Mouse (Mus musculus) hindbrain, embryonic 12.5 days (tissue): ENCODE measurements around the gene Coa7. TPM values are rescaled to one million over a fixed set of nuclear protein-coding genes. Genes with fewer than 3 reads are reported as not detected.
"Not testable (repeated sequence)": the region's sequence is repeated elsewhere in the genome, so short reads cannot be mapped to it uniquely, and the experiment has no call there.

ENCODE experiments used
- ATAC-seq: fragments of 200-750 bp; cut with Nextera tagmentation; 2 replicates; pipeline ENCODE4 v1.8.0; 2017; ENCODE audit warnings: moderate TSS enrichment; ENCODE audit not compliant: low FRiP score
- H3K27ac ChIP-seq: fragments of 300-500 bp; sonication (generic); 2 replicates; pipeline ENCODE4 v1.5.1; 2016; ENCODE audit warnings: mild to moderate bottlenecking
- H3K27me3 ChIP-seq: fragments of 300-500 bp; sonication (generic); 2 replicates; pipeline ENCODE4 v1.6.1; 2016; ENCODE audit warnings: mild to moderate bottlenecking
- H3K36me3 ChIP-seq: fragments of 300-500 bp; sonication (generic); 2 replicates; pipeline ENCODE4 v1.6.1; 2016; ENCODE audit warnings: mild to moderate bottlenecking
- H3K4me1 ChIP-seq: fragments of 300-500 bp; sonication (generic); 2 replicates; pipeline ENCODE4 v1.6.1; 2016
- H3K4me2 ChIP-seq: fragments of 300-500 bp; sonication (generic); replicated peaks from 2 replicates; pipeline ENCODE4 v1.6.1; 2016; ENCODE audit warnings: mild to moderate bottlenecking
- H3K4me3 ChIP-seq: fragments of 300-500 bp; sonication (generic); 2 replicates; pipeline ENCODE4 v1.5.1; 2016; ENCODE audit warnings: mild to moderate bottlenecking
- H3K9ac ChIP-seq: fragments of 300-500 bp; sonication (generic); 2 replicates; pipeline ENCODE4 v1.6.1; 2016; ENCODE audit warnings: mild to moderate bottlenecking, moderate library complexity
- H3K9me3 ChIP-seq: fragments of 300-500 bp; sonication (generic); replicated peaks from 2 replicates; pipeline ENCODE4 v1.6.1; 2016; ENCODE audit warnings: mild to moderate bottlenecking
- WGBS: fragments of 180-500 bp; shearing (Covaris S2); methylation state at CpG from one replicate; pipeline ENCODE4 v1.1.7; 2016; 5-methylcytosine and 5-hydroxymethylcytosine counted together
- polyA plus RNA-seq: library from polyadenylated mRNA; unstranded; fragments of >200 nt; fragmentation: Nextera tagmentation; extraction: Ambion mirVana; gene quantifications from 2 replicates; pipeline ENCODE4 v1.2.1, GENCODE M21; 2016

Gene Coa7
- polyA plus RNA-seq, 1 experiment from 2014 or later, result 46.6 TPM

- Histone ChIP-seq H3K36me3 (no peaks in the 10 kb centered on the region), H3K9me3 (no peaks in the 10 kb centered on the region), H3K4me3 (no peak overlapping the region), H3K9ac (no peak overlapping the region), H3K4me1 (peaks cover 43% of the 10 kb centered on the region), H3K4me2 (no peak overlapping the region), H3K27me3 (no peaks in the 10 kb centered on the region), H3K27ac (peak overlapping the region; percentile 57)
- 58% methylated on average over 5 of the region's 5 CpGs for WGBS
- ATAC-seq, result no peak
Measured at GRCm38 (mm10) chr4:108348256-108348875, 20.4 kb downstream of the Coa7 start.

- H3K36me3 ChIP-seq, result no peaks in the 10 kb centered on the region
- no peak overlapping the region for H3K9ac ChIP-seq
- peaks cover 43% of the 10 kb centered on the region for H3K4me1 ChIP-seq
- H3K9me3 ChIP-seq, result no peaks in the 10 kb centered on the region
- H3K27me3 ChIP-seq, result no peaks in the 10 kb centered on the region
- ATAC-seq, result no peak
- peak overlapping the region; percentile 57; the same call in 1 of the 2 replicates for H3K27ac ChIP-seq
- no peak overlapping the region for H3K4me3 ChIP-seq
- no peak overlapping the region for H3K4me2 ChIP-seq
- 84% methylated on average over 3 of the region's 3 CpGs for WGBS
Measured at GRCm38 (mm10) chr4:108349064-108349463, 21.1 kb downstream of the Coa7 start.

- H3K27ac ChIP-seq, result peak overlapping the region; percentile 74
- H3K9ac ChIP-seq, result no peak overlapping the region
- no peaks in the 10 kb centered on the region for H3K36me3 ChIP-seq
- H3K9me3 ChIP-seq, result no peaks in the 10 kb centered on the region
- ATAC-seq, result no peak
- no peak overlapping the region for H3K4me2 ChIP-seq
- no peak overlapping the region for H3K4me3 ChIP-seq
- no peaks in the 10 kb centered on the region for H3K27me3 ChIP-seq
- WGBS, result 37% methylated on average over 8 of the region's 8 CpGs
- peaks cover 46% of the 10 kb centered on the region for H3K4me1 ChIP-seq
Measured at GRCm38 (mm10) chr4:108349836-108350547, 22.1 kb downstream of the Coa7 start.

- ATAC-seq, result peak; percentile 78
- no peaks in the 10 kb centered on the region for H3K9me3 ChIP-seq
- H3K9ac ChIP-seq, result no peak overlapping the region
- peaks cover 38% of the 10 kb centered on the region for H3K4me1 ChIP-seq
- H3K4me3 ChIP-seq, result no peak overlapping the region
- peak overlapping the region; percentile 74 for H3K27ac ChIP-seq
- H3K27me3 ChIP-seq, result no peaks in the 10 kb centered on the region
- no peaks in the 10 kb centered on the region for H3K36me3 ChIP-seq
- peak overlapping the region; percentile 13; the same call in 1 of the 2 replicates for H3K4me2 ChIP-seq
- 8% methylated on average over 8 of the region's 8 CpGs for WGBS
Measured at GRCm38 (mm10) chr4:108350819-108351218, 22.9 kb downstream of the Coa7 start.

GRCm38 (mm10) chr4:108353591-108353990 is 25.7 kb downstream of the Coa7 start:
- ATAC-seq, H3K4me2 ChIP-seq, H3K4me3 ChIP-seq, H3K9ac ChIP-seq, H3K36me3 ChIP-seq, H3K27ac ChIP-seq, H3K27me3 ChIP-seq, H3K9me3 ChIP-seq: not testable (repeated sequence)
- peaks cover 34% of the 10 kb centered on the region for H3K4me1 ChIP-seq

GRCm38 (mm10) chr4:108357458-108357857 is 29.5 kb downstream of the Coa7 start:
- Histone ChIP-seq H3K27ac (no peak overlapping the region), H3K36me3 (no peaks in the 10 kb centered on the region), H3K27me3 (no peaks in the 10 kb centered on the region), H3K4me1 (peaks cover 46% of the 10 kb centered on the region), H3K9ac (no peak overlapping the region), H3K4me3 (no peak overlapping the region), H3K4me2 (no peak overlapping the region), H3K9me3 (no peaks in the 10 kb centered on the region)
- 88% methylated on average over 8 of the region's 8 CpGs for WGBS
- no peak for ATAC-seq

- no peaks in the 10 kb centered on the region for H3K9me3 ChIP-seq
- no peak overlapping the region for H3K9ac ChIP-seq
- H3K4me1 ChIP-seq, result peaks cover 55% of the 10 kb centered on the region
- H3K36me3 ChIP-seq, result no peaks in the 10 kb centered on the region
- no peak overlapping the region for H3K4me2 ChIP-seq
- H3K4me3 ChIP-seq, result no peak overlapping the region
- no peaks in the 10 kb centered on the region for H3K27me3 ChIP-seq
- H3K27ac ChIP-seq, result peak overlapping the region; percentile 96
- no peak for ATAC-seq
- 12% methylated on average over 4 of the region's 4 CpGs for WGBS
Measured at GRCm38 (mm10) chr4:108358498-108358897, 30.6 kb downstream of the Coa7 start.

- ATAC-seq, result peak; percentile 88
- H3K4me3 ChIP-seq, result no peak overlapping the region
- peak overlapping the region; percentile 96 for H3K27ac ChIP-seq
- no peaks in the 10 kb centered on the region for H3K36me3 ChIP-seq
- 6% methylated on average over 28 of the region's 28 CpGs for WGBS
- H3K9me3 ChIP-seq, result no peaks in the 10 kb centered on the region
- peaks cover 62% of the 10 kb centered on the region for H3K4me1 ChIP-seq
- H3K27me3 ChIP-seq, result no peaks in the 10 kb centered on the region
- H3K4me2 ChIP-seq, result peak overlapping the region; percentile 35
- H3K9ac ChIP-seq, result peak overlapping the region; percentile 27; the same call in 1 of the 2 replicates
Measured at GRCm38 (mm10) chr4:108360136-108361055, 32.5 kb downstream of the Coa7 start.

GRCm38 (mm10) chr4:108362321-108363261 is 34.7 kb downstream of the Coa7 start:
- H3K4me1 ChIP-seq, result peaks cover 62% of the 10 kb centered on the region

GRCm38 (mm10) chr4:108363355-108364110 is 35.6 kb downstream of the Coa7 start:
- no peak for ATAC-seq
- H3K4me3 ChIP-seq, result no peak overlapping the region
- H3K27me3 ChIP-seq, result no peaks in the 10 kb centered on the region
- no peak overlapping the region for H3K9ac ChIP-seq
- H3K27ac ChIP-seq, result peak overlapping the region; percentile 96
- peak overlapping the region; percentile 36; the same call in 1 of the 2 replicates for H3K4me2 ChIP-seq
- WGBS, result 10% methylated on average over 7 of the region's 7 CpGs
- no peaks in the 10 kb centered on the region for H3K9me3 ChIP-seq
- H3K36me3 ChIP-seq, result no peaks in the 10 kb centered on the region
- H3K4me1 ChIP-seq, result peaks cover 55% of the 10 kb centered on the region

More at GRCm38 (mm10) chr4:108362321-108363261, 34.7 kb downstream of the Coa7 start:
- Histone ChIP-seq H3K4me3 (no peak overlapping the region), H3K9me3 (no peaks in the 10 kb centered on the region), H3K27me3 (no peaks in the 10 kb centered on the region), H3K9ac (peak overlapping the region; percentile 33; the same call in 1 of the 2 replicates), H3K36me3 (no peaks in the 10 kb centered on the region), H3K27ac (peak overlapping the region; percentile 96), H3K4me2 (peak overlapping the region; percentile 36)
- peak; percentile 51 for ATAC-seq
- WGBS, result 3% methylated on average over 18 of the region's 18 CpGs

GRCm38 (mm10) chr4:108364111-108364476 is 36.2 kb downstream of the Coa7 start:
- Histone ChIP-seq H3K36me3 (no peaks in the 10 kb centered on the region), H3K4me2 (no peak overlapping the region), H3K27me3 (no peaks in the 10 kb centered on the region), H3K4me3 (no peak overlapping the region), H3K27ac (peak overlapping the region; percentile 96), H3K4me1 (peaks cover 50% of the 10 kb centered on the region), H3K9ac (no peak overlapping the region), H3K9me3 (no peaks in the 10 kb centered on the region)
- ATAC-seq, result no peak
- WGBS, result 14% methylated on average over 5 of the region's 5 CpGs
